Mouse (Mus musculus) liver, embryonic 12.5 days (tissue): ENCODE data around the gene 2700097O09Rik. TPM values are rescaled to one million over a fixed set of nuclear protein-coding genes. Genes with fewer than 3 reads are reported as not detected.
A peak's percentile ranks its signal among the peaks of the same experiment; 100 is the strongest.

Experiments used
- ATAC-seq: fragments of 200-750 bp; cut with Nextera tagmentation; 2 replicates; pipeline ENCODE4 v1.8.0; 2017; ENCODE audit warnings: moderate number of reproducible peaks, mild to moderate bottlenecking, moderate library complexity
- H3K27ac ChIP-seq: fragments of 300-500 bp; sonication (generic); 2 replicates; pipeline ENCODE4 v1.5.1; 2016; ENCODE audit warnings: mild to moderate bottlenecking
- H3K27me3 ChIP-seq: fragments of 300-500 bp; sonication (generic); replicated peaks from 2 replicates; pipeline ENCODE4 v1.6.1; 2016; ENCODE audit warnings: mild to moderate bottlenecking, moderate library complexity
- H3K36me3 ChIP-seq: fragments of 300-500 bp; sonication (generic); 2 replicates; pipeline ENCODE4 v1.6.1; 2016; ENCODE audit warnings: mild to moderate bottlenecking, moderate library complexity
- H3K4me1 ChIP-seq: fragments of 300-500 bp; sonication (generic); 2 replicates; pipeline ENCODE4 v1.6.1; 2016
- H3K4me2 ChIP-seq: fragments of 300-500 bp; sonication (generic); 2 replicates; pipeline ENCODE4 v1.6.1; 2016; ENCODE audit warnings: mild to moderate bottlenecking, moderate library complexity
- H3K4me3 ChIP-seq: fragments of 300-500 bp; sonication (generic); 2 replicates; pipeline ENCODE4 v1.5.1; 2016; ENCODE audit warnings: mild to moderate bottlenecking, moderate library complexity
- H3K9ac ChIP-seq: fragments of 300-500 bp; sonication (generic); 2 replicates; pipeline ENCODE4 v1.6.1; 2016; ENCODE audit warnings: mild to moderate bottlenecking, moderate library complexity
- H3K9me3 ChIP-seq: fragments of 300-500 bp; sonication (generic); replicated peaks from 2 replicates; pipeline ENCODE4 v1.6.1; 2016; ENCODE audit warnings: mild to moderate bottlenecking, moderate library complexity
- WGBS: fragments of 180-500 bp; shearing (Covaris S2); methylation state at CpG from one replicate; pipeline ENCODE4 v1.1.7; 2016; ENCODE audit not compliant: insufficient replicate concordance; 5-methylcytosine and 5-hydroxymethylcytosine counted together
- polyA plus RNA-seq: library from polyadenylated mRNA; unstranded; fragments of >200 nt; fragmentation: Nextera tagmentation; extraction: Ambion mirVana; gene quantifications from 2 replicates; pipeline ENCODE4 v1.2.1, GENCODE M21; 2016

Gene 2700097O09Rik
- polyA plus RNA-seq, 1 experiment from 2014 or later: 33.0 TPM

GRCm38 (mm10) chr12:55060212-55060898 is 19.6 kb downstream of the 2700097O09Rik start:
- WGBS: 27% methylated on average over 6 of the region's 6 CpGs
- Histone ChIP-seq H3K4me1 (peaks cover 66% of the 10 kb centered on the region), H3K27ac (peak overlapping the region; percentile 83), H3K4me3 (no peak overlapping the region), H3K4me2 (peak overlapping the region; percentile 43), H3K9ac (peak overlapping the region; percentile 35; the same call in 1 of the 2 replicates), H3K27me3 (no peaks in the 10 kb centered on the region), H3K36me3 (peaks cover 37% of the 10 kb centered on the region), H3K9me3 (no peaks in the 10 kb centered on the region)
- peak; percentile 88 for ATAC-seq

GRCm38 (mm10) chr12:55059812-55060211 is 20.1 kb downstream of the 2700097O09Rik start:
- H3K36me3 ChIP-seq: peaks cover 37% of the 10 kb centered on the region
- no peak overlapping the region for H3K4me3 ChIP-seq
- no peaks in the 10 kb centered on the region for H3K9me3 ChIP-seq
- H3K4me2 ChIP-seq: peak overlapping the region; percentile 43
- 18% methylated on average over 3 of the region's 3 CpGs for WGBS
- H3K4me1 ChIP-seq: peaks cover 71% of the 10 kb centered on the region
- ATAC-seq: peak; percentile 73
- no peaks in the 10 kb centered on the region for H3K27me3 ChIP-seq
- H3K9ac ChIP-seq: 0 out of 2 replicates have a peak overlapping the region, but pooled peaks have one; percentile 0
- H3K27ac ChIP-seq: peak overlapping the region; percentile 83

DNA sequence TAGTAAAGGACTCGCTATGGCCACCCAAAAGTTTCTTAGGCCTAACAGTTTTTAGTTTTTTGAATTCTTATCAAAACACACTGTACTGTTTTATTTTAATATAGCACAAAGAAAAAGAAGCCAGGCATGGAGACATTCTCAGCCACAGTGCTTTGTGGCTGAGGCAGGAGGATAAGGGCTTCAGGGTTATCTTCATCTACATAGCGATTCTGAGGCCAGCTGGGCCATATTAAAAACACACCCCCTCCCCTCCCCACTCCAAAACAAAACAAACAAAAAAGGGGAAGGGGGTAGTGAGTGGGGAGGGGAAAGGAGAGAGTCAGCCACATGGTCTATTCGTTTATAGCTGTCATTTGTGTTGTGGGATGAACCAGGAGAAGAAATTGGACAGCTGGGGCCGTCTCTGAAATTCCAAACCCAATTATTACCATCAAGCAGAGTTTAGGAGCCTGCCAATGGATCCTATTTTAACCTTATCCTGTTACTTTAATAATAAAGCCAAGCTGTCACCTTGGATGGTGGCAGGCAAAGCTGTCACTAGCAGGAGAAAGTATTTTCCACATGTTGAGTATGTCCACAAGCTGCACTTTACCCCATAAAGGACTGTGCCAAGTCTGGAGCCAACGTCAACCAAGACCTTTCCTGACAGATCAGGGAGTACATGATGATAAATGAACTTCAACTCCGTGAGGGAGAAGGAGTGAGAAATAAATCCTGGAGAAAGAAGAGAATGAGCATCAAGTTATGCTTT is 20.9 kb downstream of the 2700097O09Rik start:
- Histone ChIP-seq H3K36me3 (peaks cover 37% of the 10 kb centered on the region), H3K9me3 (no peaks in the 10 kb centered on the region), H3K9ac (0 out of 2 replicates have a peak overlapping the region, but pooled peaks have one; percentile 10), H3K4me1 (peaks cover 77% of the 10 kb centered on the region), H3K4me3 (no peak overlapping the region), H3K27me3 (no peaks in the 10 kb centered on the region), H3K27ac (peak overlapping the region; percentile 83), H3K4me2 (peak overlapping the region; percentile 43; the same call in 1 of the 2 replicates)
- ATAC-seq: no peak
- WGBS: 57% methylated on average over 6 of the region's 6 CpGs

DNA sequence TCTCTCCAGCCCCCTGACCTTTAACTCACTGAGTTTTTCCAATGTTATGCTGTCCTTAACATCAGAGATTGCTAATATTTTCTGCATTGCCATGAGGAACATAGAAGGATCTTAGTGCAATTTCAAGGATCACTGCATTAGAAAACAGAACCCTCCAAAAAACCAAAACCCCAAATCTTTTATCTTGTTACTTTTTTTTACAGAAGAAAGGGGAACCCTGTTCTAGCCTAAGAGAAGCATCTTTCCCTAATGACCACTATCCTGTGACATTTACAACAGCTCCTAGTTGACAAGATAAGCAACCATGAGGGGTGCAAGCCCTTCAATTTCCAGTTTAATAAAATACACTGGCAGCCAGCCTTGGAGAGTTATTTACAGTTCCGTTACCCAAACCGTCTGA is 23.2 kb downstream of the 2700097O09Rik start:
- Histone ChIP-seq H3K36me3 (peaks cover 30% of the 10 kb centered on the region), H3K4me3 (no peak overlapping the region), H3K4me1 (peaks cover 91% of the 10 kb centered on the region), H3K27ac (peak overlapping the region; percentile 34), H3K27me3 (no peaks in the 10 kb centered on the region), H3K4me2 (no peak overlapping the region), H3K9ac (no peak overlapping the region), H3K9me3 (no peaks in the 10 kb centered on the region)
- no peak for ATAC-seq
- WGBS: 69% methylated on average over 2 of the region's 2 CpGs

DNA sequence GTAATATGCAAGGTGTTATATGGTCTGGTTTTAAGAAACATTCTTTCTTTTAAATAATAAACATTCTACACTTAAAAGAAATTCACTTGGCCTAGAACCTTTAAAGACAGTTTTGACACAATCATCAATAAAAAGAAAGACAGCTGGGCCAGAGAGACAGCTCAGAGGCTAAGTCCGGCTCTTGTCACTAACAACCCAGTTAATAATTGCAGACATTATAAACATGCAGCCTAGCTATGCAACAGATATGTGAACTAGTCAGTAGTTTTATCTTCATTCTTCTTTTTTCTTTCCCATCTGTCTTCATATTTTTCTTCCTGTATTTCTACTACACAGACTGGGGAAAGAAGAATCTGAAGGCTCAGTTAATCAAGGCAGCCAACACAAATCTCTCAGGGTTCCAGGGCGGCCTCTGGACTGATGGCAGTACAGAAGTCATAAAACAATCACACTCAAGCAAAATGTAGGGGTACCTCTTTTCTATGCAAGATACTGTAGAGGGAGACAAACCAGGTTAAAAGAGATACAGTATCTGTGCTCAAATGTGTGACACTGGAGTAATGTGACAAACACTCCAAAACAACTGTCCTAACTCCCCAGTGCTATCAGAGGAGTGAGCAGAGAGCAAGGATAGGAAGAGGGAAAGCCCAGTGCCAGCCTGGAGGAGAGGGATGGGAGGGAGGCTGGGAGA is 25.2 kb downstream of the 2700097O09Rik start:
- H3K4me3 ChIP-seq: no peak overlapping the region
- no peaks in the 10 kb centered on the region for H3K9me3 ChIP-seq
- H3K4me1 ChIP-seq: peaks cover 91% of the 10 kb centered on the region
- H3K4me2 ChIP-seq: no peak overlapping the region
- no peak for ATAC-seq
- no peak overlapping the region for H3K9ac ChIP-seq
- H3K36me3 ChIP-seq: peaks cover 31% of the 10 kb centered on the region
- WGBS: 50% methylated on average over 2 of the region's 2 CpGs
- peak overlapping the region; percentile 82 for H3K27ac ChIP-seq
- no peaks in the 10 kb centered on the region for H3K27me3 ChIP-seq

- WGBS: 33% methylated on average over 7 of the region's 7 CpGs
- Histone ChIP-seq H3K4me1 (peaks cover 84% of the 10 kb centered on the region), H3K27ac (peak overlapping the region; percentile 97), H3K27me3 (no peaks in the 10 kb centered on the region), H3K36me3 (peaks cover 24% of the 10 kb centered on the region), H3K4me2 (peak overlapping the region; percentile 70), H3K9ac (no peak overlapping the region), H3K9me3 (no peaks in the 10 kb centered on the region), H3K4me3 (no peak overlapping the region)
- peak; percentile 66 for ATAC-seq
Observed at GRCm38 (mm10) chr12:55053267-55053666, 26.6 kb downstream of the 2700097O09Rik start.

DNA sequence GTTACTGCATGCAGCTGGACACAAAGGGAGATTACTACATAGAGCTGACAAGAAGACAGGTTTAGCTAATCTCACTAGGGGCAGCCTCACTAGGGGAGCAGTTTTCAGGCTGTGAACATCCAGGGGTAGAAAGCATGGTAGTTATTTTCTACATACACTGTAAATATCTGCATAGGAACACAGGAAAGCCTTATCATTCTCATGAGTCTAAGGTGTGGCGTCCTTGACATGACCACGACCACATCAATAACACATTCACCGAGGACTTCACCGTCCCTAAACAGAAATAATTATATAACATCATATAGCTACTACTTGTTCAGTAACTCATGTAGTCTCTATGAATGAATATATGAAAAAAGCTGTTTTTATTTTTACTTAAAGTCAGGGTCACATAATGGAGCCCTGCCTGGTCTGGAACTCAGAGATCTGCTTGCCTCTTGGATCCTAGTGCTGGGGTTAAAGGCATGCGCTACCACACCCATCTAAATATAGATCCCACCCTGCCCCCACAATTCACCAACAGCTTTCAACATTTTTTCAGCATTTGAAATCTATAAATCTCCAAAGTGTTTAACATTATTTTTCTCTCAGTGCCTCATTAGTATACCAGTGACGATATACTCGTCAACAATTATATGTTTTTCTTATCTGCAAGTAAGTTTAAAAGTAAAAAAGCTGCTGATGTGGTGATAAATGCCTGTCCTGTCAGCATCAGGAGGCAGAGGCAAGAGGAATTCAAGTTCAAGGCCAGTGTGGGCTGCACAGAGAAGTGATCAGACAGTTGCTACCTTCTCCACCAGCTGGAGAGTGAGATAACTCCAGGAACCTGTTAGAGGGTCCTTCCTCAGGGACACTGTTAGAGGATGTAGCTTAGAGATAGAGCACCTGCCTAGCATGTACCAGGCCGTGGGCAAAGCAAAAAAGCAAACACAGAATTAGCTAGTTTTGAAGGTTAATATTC is 28.4 kb downstream of the 2700097O09Rik start:
- no peaks in the 10 kb centered on the region for H3K27me3 ChIP-seq
- 30% methylated on average over 8 of the region's 8 CpGs for WGBS
- peaks cover 28% of the 10 kb centered on the region for H3K36me3 ChIP-seq
- H3K9ac ChIP-seq: peak overlapping the region; percentile 63
- no peaks in the 10 kb centered on the region for H3K9me3 ChIP-seq
- peak; percentile 98 for ATAC-seq
- peak overlapping the region; percentile 35 for H3K4me3 ChIP-seq
- peak overlapping the region; percentile 70 for H3K4me2 ChIP-seq
- peak overlapping the region; percentile 97 for H3K27ac ChIP-seq
- peaks cover 70% of the 10 kb centered on the region for H3K4me1 ChIP-seq

GRCm38 (mm10) chr12:55049731-55050353 is 30.1 kb downstream of the 2700097O09Rik start:
- H3K4me3 ChIP-seq: no peak overlapping the region
- H3K27ac ChIP-seq: peak overlapping the region; percentile 97
- H3K4me1 ChIP-seq: peaks cover 57% of the 10 kb centered on the region
- H3K4me2 ChIP-seq: peak overlapping the region; percentile 70; the same call in 1 of the 2 replicates
- WGBS: 76% methylated on average over 8 of the region's 8 CpGs
- no peaks in the 10 kb centered on the region for H3K27me3 ChIP-seq
- ATAC-seq: no peak
- no peak overlapping the region for H3K9ac ChIP-seq
- H3K9me3 ChIP-seq: no peaks in the 10 kb centered on the region
- H3K36me3 ChIP-seq: peaks cover 38% of the 10 kb centered on the region

DNA sequence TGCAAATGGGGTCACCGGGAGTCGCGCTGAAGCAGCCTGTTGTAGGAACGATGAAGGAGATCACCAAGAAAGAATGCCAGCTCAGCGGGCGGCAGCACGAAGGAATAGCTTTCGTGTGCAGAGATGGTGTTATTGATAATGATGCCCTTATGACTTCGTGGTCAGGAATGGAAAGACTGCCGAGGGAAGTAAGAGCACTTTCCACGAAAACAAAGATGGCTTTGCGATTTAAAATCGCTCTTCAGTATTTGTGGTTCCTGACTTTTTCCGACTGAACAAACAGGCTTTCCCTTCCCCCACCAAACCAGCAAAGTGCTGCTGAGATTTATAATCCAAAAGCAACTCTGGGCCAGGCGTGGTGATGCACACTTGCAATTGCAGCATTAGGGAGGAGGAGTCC is 38.9 kb downstream of the 2700097O09Rik start:
- H3K4me3 ChIP-seq: no peak overlapping the region
- H3K4me1 ChIP-seq: no peaks in the 10 kb centered on the region
- 53% methylated on average over 15 of the region's 15 CpGs for WGBS
- no peaks in the 10 kb centered on the region for H3K27me3 ChIP-seq
- no peak for ATAC-seq
- no peak overlapping the region for H3K27ac ChIP-seq
- no peak overlapping the region for H3K9ac ChIP-seq
- H3K4me2 ChIP-seq: no peak overlapping the region
- peaks cover 19% of the 10 kb centered on the region for H3K36me3 ChIP-seq
- no peaks in the 10 kb centered on the region for H3K9me3 ChIP-seq

GRCm38 (mm10) chr12:55027088-55027487 is 52.8 kb downstream of the 2700097O09Rik start:
- ATAC-seq: no peak
- Histone ChIP-seq H3K9ac (no peak overlapping the region), H3K4me1 (no peaks in the 10 kb centered on the region), H3K4me3 (no peak overlapping the region), H3K27me3 (no peaks in the 10 kb centered on the region), H3K36me3 (no peaks in the 10 kb centered on the region), H3K27ac (no peak overlapping the region), H3K9me3 (no peaks in the 10 kb centered on the region), H3K4me2 (no peak overlapping the region)
- WGBS: 30% methylated on average over 3 of the region's 3 CpGs

- H3K27me3 ChIP-seq: no peaks in the 10 kb centered on the region
- H3K4me1 ChIP-seq: no peaks in the 10 kb centered on the region
- no peak overlapping the region for H3K27ac ChIP-seq
- H3K4me2 ChIP-seq: no peak overlapping the region
- 55% methylated on average over 2 of the region's 2 CpGs for WGBS
- H3K9ac ChIP-seq: no peak overlapping the region
- ATAC-seq: no peak
- no peaks in the 10 kb centered on the region for H3K36me3 ChIP-seq
- H3K4me3 ChIP-seq: no peak overlapping the region
- no peaks in the 10 kb centered on the region for H3K9me3 ChIP-seq
Observed at GRCm38 (mm10) chr12:55023284-55023683, 56.6 kb downstream of the 2700097O09Rik start.
